Mouse (Mus musculus): Measurements from ENCODE around the gene Rcsd1. TPM values are rescaled to one million over a fixed set of nuclear protein-coding genes. Genes with fewer than 3 reads are reported as not detected.
A peak's percentile ranks its signal among the peaks of the same experiment; 100 is the strongest.

The Rcsd1 gene
- polyA plus RNA-seq, 1 experiment from 2014 or later: 47.8 TPM

DNA sequence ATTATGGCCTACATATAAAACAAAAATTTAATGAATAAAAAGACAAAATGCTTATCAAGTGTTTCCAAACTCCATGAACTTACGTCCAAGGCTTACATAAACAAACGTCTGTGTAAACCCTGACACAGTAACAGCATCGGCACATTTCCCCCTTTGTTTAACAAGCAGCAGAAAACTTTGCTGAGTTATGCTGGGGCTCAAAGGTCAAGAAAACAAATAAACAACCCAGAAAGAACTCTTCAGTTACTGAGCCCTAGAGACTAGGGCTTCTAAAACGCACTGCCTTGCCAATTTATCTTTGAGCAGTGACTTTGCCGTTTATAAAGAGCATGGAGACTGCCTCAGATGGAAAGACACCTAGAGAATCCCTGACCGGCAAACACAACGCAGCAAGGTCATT is 92.9 kb downstream of the Rcsd1 start:
- WGBS: 13% methylated on average over 7 of the region's 7 CpGs

DNA sequence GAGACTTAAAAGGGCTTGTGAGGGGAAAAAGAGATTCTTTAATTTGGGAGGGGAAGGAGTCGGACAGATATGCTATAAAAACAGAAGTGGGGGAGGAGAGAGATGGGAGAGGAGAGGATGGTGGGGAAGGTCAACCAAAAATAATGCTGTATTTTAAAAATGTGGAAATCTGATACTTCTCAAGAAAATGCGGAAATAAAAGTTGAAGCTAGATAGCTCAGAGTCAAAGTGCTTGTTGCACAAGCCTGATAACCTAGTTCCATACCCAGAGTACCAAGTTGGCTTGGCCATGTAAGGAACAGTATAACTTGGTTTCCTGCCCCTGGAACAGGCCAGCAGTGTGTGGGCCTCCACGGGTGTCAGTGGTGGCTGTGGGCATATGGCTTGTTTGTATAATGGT is 94.8 kb downstream of the Rcsd1 start:
- H3K27me3 ChIP-seq (ENCODE audit: control insufficient read depth, insufficient read depth, low read depth, low read length): no peaks in the 10 kb centered on the region
- no peak for ATAC-seq (ENCODE audit: low read depth)
- H3K9ac ChIP-seq (ENCODE audit: low read length): no peak overlapping the region
- peaks cover 9% of the 10 kb centered on the region; the same call in 1 of the 2 replicates for H3K36me3 ChIP-seq (ENCODE audit: control insufficient read depth, insufficient read depth, low read length)
- no peaks in the 10 kb centered on the region; the same call in 1 of the 2 replicates for H3K9me3 ChIP-seq (ENCODE audit: control insufficient read depth, low read length)
- H3K4me3 ChIP-seq (ENCODE audit: low read length): no peak overlapping the region
- H3K4me2 ChIP-seq (ENCODE audit: low read depth, low read length): no peak overlapping the region
- H3K27ac ChIP-seq (ENCODE audit: low read length): no peak overlapping the region
- peaks cover 37% of the 10 kb centered on the region for H3K4me1 ChIP-seq (replicated peaks; ENCODE audit: control insufficient read depth, insufficient read depth, low read length)
- 94% methylated on average over 3 of the region's 3 CpGs for WGBS

More for the DNA sequence above, 92.9 kb downstream of the Rcsd1 start:
- Histone ChIP-seq H3K27ac (ENCODE audit: low read length) (peak overlapping the region; percentile 88), H3K36me3 (ENCODE audit: control insufficient read depth, insufficient read depth, low read length) (peaks cover 9% of the 10 kb centered on the region; the same call in 1 of the 2 replicates), H3K9me3 (ENCODE audit: control insufficient read depth, low read length) (no peaks in the 10 kb centered on the region; the same call in 1 of the 2 replicates), H3K9ac (ENCODE audit: low read length) (no peak overlapping the region), H3K4me2 (ENCODE audit: low read depth, low read length) (peak overlapping the region; percentile 10; the same call in 1 of the 2 replicates), H3K4me1 (replicated peaks; ENCODE audit: control insufficient read depth, insufficient read depth, low read length) (peaks cover 26% of the 10 kb centered on the region), H3K27me3 (ENCODE audit: control insufficient read depth, insufficient read depth, low read depth, low read length) (no peaks in the 10 kb centered on the region), H3K4me3 (ENCODE audit: low read length) (no peak overlapping the region)
- ATAC-seq (ENCODE audit: low read depth): peak; percentile 51

DNA sequence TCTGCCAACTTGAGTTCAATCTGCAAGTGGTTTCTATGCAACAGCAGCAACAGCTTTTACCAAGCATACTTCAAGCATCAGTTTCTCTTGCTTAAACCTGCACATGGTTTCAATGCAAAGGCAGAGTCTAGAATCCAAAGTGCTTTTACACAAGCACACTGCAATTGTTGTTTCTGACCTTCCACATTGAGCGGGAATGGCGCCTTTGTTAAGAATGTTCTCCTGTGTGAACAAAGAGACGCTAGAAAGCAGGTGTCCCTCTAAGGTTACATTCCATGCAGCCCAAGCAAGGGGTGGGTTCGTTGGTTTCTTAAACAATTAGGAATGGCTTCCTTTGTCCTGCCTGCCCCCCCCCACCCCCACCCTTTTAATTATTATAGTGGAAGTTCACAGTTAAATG is 95.6 kb downstream of the Rcsd1 start:
- no peak overlapping the region for H3K9ac ChIP-seq (ENCODE audit: low read length)
- peaks cover 9% of the 10 kb centered on the region; the same call in 1 of the 2 replicates for H3K36me3 ChIP-seq (ENCODE audit: control insufficient read depth, insufficient read depth, low read length)
- H3K27me3 ChIP-seq (ENCODE audit: control insufficient read depth, insufficient read depth, low read depth, low read length): no peaks in the 10 kb centered on the region
- 67% methylated on average over 4 of the region's 4 CpGs for WGBS
- H3K4me3 ChIP-seq (ENCODE audit: low read length): no peak overlapping the region
- no peaks in the 10 kb centered on the region; the same call in 1 of the 2 replicates for H3K9me3 ChIP-seq (ENCODE audit: control insufficient read depth, low read length)
- no peak overlapping the region for H3K27ac ChIP-seq (ENCODE audit: low read length)
- no peak for ATAC-seq (ENCODE audit: low read depth)
- H3K4me2 ChIP-seq (ENCODE audit: low read depth, low read length): no peak overlapping the region
- peaks cover 43% of the 10 kb centered on the region for H3K4me1 ChIP-seq (replicated peaks; ENCODE audit: control insufficient read depth, insufficient read depth, low read length)

DNA sequence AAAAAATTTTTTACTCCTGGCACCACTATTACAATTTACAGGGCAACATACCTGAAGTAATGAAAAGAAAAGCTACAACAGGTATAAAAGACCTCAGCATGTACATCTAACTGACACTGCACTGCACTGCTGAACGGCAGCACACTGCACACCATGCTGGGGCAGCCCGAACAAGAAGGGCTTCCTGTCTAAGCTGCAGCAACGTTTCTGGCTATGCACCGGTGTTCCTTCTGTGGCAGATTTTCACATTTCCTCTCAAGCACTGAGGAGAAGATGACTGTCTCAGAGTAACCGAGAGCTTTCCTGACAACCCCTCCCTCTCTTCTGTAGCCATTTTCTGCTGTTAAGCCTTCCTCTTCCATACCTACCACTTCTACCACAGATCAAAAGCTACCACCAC is 96.8 kb downstream of the Rcsd1 start:
- ATAC-seq (ENCODE audit: low read depth): no peak
- WGBS: 56% methylated on average over 5 of the region's 5 CpGs
- Histone ChIP-seq H3K27ac (ENCODE audit: low read length) (no peak overlapping the region), H3K9ac (ENCODE audit: low read length) (no peak overlapping the region), H3K4me1 (replicated peaks; ENCODE audit: control insufficient read depth, insufficient read depth, low read length) (peaks cover 37% of the 10 kb centered on the region), H3K4me2 (ENCODE audit: low read depth, low read length) (no peak overlapping the region), H3K9me3 (ENCODE audit: control insufficient read depth, low read length) (no peaks in the 10 kb centered on the region; the same call in 1 of the 2 replicates), H3K36me3 (ENCODE audit: control insufficient read depth, insufficient read depth, low read length) (peaks cover 13% of the 10 kb centered on the region), H3K27me3 (ENCODE audit: control insufficient read depth, insufficient read depth, low read depth, low read length) (no peaks in the 10 kb centered on the region), H3K4me3 (ENCODE audit: low read length) (no peak overlapping the region)

DNA sequence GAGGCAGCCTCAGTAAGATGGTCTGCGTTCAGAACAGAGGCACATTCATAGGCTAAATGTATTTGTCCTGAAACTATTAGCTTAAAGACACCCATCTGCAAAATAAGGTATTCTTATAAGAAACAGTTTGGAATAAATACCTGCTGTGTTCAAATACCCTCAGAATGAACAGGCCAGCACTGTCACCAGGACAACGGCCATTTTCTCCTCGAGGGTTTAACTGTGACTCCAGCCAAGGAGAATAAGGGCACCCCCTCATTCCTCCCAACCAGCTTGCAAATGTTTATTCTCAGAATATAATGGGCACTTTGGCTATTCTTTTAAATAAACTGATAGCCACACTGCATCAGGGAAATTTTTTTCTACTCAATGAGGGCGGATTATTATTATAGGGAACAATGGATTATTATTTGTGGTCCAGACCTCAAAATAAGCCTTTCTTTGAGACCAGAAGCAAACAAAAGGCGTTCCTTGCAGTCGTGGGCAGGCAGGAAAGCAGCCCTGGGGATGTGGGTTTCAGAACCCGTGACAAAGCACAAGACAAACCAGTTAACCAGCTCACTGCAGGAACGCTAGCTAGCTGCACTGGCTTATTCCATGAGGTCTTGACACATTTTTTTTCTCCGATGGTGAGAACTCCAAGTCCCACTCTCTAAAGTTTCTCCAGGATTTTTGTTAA is 99.1 kb downstream of the Rcsd1 start:
- WGBS: 46% methylated on average over 9 of the region's 9 CpGs

DNA sequence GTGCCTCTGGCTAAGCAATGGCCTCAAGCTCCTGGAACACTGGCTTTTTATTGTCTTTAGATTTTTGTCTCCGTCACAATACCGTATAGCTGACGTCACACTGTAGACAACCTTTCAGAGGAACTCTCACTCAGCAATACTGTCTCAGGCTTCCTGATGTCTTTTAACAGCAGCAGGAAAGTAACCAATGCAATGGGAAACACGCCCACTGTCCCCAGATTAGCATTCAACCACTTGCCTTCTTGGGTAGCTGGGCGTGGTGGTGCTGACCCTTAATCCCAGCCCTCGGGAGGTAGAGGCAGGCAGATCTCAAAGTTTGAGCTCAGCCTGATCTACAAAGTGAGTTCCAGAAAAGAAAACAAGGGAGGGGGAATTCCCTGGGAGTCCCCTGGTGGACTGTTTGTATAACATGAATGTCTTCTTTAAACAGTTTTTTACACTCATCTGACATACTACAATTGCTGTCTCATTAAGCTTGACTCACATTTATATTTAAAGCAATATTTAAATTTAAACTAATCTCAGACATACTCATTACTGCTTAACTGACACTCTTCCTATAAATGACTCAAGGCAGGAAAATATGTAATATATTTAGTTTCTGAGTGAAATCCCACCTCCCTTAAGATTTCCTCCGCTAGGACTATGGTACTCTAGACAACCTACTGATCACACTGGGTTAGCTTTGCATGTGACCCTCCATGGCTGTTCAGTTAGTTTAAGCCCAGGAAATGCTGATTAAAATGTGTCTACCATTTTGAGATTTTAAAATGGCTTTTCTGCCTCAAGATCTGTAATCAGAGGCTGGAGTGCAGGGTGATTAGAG is 99.8 kb downstream of the Rcsd1 start:
- H3K4me3 ChIP-seq (ENCODE audit: low read length): no peak overlapping the region
- no peaks in the 10 kb centered on the region for H3K27me3 ChIP-seq (ENCODE audit: control insufficient read depth, insufficient read depth, low read depth, low read length)
- peaks cover 20% of the 10 kb centered on the region for H3K36me3 ChIP-seq (ENCODE audit: control insufficient read depth, insufficient read depth, low read length)
- H3K9ac ChIP-seq (ENCODE audit: low read length): no peak overlapping the region
- H3K9me3 ChIP-seq (ENCODE audit: control insufficient read depth, low read length): no peaks in the 10 kb centered on the region
- peaks cover 19% of the 10 kb centered on the region for H3K4me1 ChIP-seq (replicated peaks; ENCODE audit: control insufficient read depth, insufficient read depth, low read length)
- WGBS: 52% methylated on average over 7 of the region's 7 CpGs
- H3K27ac ChIP-seq (ENCODE audit: low read length): peak overlapping the region; percentile 18; the same call in 1 of the 2 replicates
- H3K4me2 ChIP-seq (ENCODE audit: low read depth, low read length): no peak overlapping the region
- ATAC-seq (ENCODE audit: low read depth): 0 out of 2 replicates have a peak, but pooled peaks have one; percentile 26

More for the DNA sequence above, 99.1 kb downstream of the Rcsd1 start:
- Histone ChIP-seq H3K4me1 (replicated peaks; ENCODE audit: control insufficient read depth, insufficient read depth, low read length) (peaks cover 19% of the 10 kb centered on the region), H3K36me3 (ENCODE audit: control insufficient read depth, insufficient read depth, low read length) (peaks cover 19% of the 10 kb centered on the region), H3K9ac (ENCODE audit: low read length) (no peak overlapping the region; the same call in 1 of the 2 replicates), H3K4me2 (ENCODE audit: low read depth, low read length) (no peak overlapping the region), H3K4me3 (ENCODE audit: low read length) (no peak overlapping the region), H3K27ac (ENCODE audit: low read length) (peak overlapping the region; percentile 57), H3K9me3 (ENCODE audit: control insufficient read depth, low read length) (no peaks in the 10 kb centered on the region; the same call in 1 of the 2 replicates), H3K27me3 (ENCODE audit: control insufficient read depth, insufficient read depth, low read depth, low read length) (no peaks in the 10 kb centered on the region)
- ATAC-seq (ENCODE audit: low read depth): no peak

DNA sequence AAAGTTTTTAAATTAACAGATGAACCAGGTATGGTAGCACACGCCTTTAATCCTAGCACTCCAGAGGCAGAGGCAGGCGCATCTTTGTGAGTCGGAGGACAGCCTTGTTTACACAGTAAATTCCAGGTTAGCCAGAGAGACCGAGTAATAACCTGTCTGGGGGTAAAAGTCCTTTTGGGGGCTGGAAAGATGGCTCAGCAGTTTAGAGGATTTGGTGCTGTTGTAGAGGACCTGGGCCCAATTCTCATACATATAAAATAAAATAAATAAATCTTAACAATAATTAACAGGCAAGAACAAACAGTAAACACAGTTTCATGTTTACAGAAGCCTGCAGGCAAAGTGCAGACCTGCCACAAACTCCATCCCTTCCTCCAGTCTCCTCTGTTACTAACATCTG is 100.7 kb downstream of the Rcsd1 start:
- no peak overlapping the region for H3K9ac ChIP-seq (ENCODE audit: low read length)
- ATAC-seq (ENCODE audit: low read depth): 0 out of 2 replicates have a peak, but pooled peaks have one; percentile 6
- peaks cover 27% of the 10 kb centered on the region for H3K36me3 ChIP-seq (ENCODE audit: control insufficient read depth, insufficient read depth, low read length)
- peak overlapping the region; percentile 18; the same call in 1 of the 2 replicates for H3K27ac ChIP-seq (ENCODE audit: low read length)
- peaks cover 21% of the 10 kb centered on the region for H3K4me1 ChIP-seq (replicated peaks; ENCODE audit: control insufficient read depth, insufficient read depth, low read length)
- no peaks in the 10 kb centered on the region for H3K27me3 ChIP-seq (ENCODE audit: control insufficient read depth, insufficient read depth, low read depth, low read length)
- no peak overlapping the region for H3K4me3 ChIP-seq (ENCODE audit: low read length)
- WGBS: 55% methylated on average over 4 of the region's 4 CpGs
- no peaks in the 10 kb centered on the region for H3K9me3 ChIP-seq (ENCODE audit: control insufficient read depth, low read length)
- H3K4me2 ChIP-seq (ENCODE audit: low read depth, low read length): no peak overlapping the region

DNA sequence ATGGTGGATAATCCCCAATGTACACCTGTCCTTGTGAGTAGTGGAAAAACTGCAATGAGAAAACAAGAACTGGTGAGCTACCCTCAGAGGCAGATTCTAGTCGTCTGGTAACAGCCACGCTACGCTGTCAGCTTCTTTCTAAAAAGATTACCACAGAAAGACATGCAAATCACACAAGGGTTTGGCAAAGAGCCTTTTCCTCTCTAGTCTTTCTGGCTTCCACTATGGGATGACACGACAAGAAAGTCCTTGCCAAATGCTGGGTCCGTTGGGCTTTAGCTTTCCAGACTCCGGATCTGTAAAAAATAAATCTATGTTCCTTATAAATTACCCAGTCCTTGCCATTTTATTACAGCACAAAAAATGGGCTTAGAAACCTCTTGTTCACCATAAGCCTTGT is 103.8 kb downstream of the Rcsd1 start:
- peaks cover 39% of the 10 kb centered on the region for H3K36me3 ChIP-seq (ENCODE audit: control insufficient read depth, insufficient read depth, low read length)
- no peak overlapping the region for H3K4me2 ChIP-seq (ENCODE audit: low read depth, low read length)
- no peaks in the 10 kb centered on the region for H3K27me3 ChIP-seq (ENCODE audit: control insufficient read depth, insufficient read depth, low read depth, low read length)
- no peaks in the 10 kb centered on the region for H3K9me3 ChIP-seq (ENCODE audit: control insufficient read depth, low read length)
- H3K4me3 ChIP-seq (ENCODE audit: low read length): no peak overlapping the region
- WGBS: 60% methylated on average over 6 of the region's 6 CpGs
- ATAC-seq (ENCODE audit: low read depth): no peak
- peaks cover 23% of the 10 kb centered on the region for H3K4me1 ChIP-seq (replicated peaks; ENCODE audit: control insufficient read depth, insufficient read depth, low read length)
- H3K9ac ChIP-seq (ENCODE audit: low read length): no peak overlapping the region
- 0 out of 2 replicates have a peak overlapping the region, but pooled peaks have one; percentile 10 for H3K27ac ChIP-seq (ENCODE audit: low read length)

DNA sequence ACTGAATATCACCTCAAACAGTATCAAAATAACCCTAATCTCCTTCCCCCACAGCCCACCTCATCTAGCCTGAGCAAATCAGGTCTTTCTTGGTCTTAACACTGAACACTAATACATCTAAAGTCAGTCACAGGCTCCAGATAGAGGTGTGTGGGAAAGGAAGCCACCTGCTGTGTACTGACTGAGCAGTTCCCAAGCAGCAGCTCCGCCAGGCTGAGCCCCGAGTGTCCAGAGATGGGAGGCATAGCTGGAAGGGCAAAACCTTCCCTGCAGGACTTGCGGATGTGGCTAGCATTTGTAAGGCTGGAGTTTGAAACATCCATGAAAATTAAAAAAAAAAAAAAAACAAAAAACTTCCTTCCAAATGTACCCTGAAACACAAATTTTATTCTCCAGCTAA is 104.4 kb downstream of the Rcsd1 start:
- Histone ChIP-seq H3K4me1 (replicated peaks; ENCODE audit: control insufficient read depth, insufficient read depth, low read length) (peaks cover 17% of the 10 kb centered on the region), H3K4me2 (ENCODE audit: low read depth, low read length) (no peak overlapping the region), H3K9ac (ENCODE audit: low read length) (no peak overlapping the region), H3K4me3 (ENCODE audit: low read length) (no peak overlapping the region), H3K27ac (ENCODE audit: low read length) (no peak overlapping the region), H3K36me3 (ENCODE audit: control insufficient read depth, insufficient read depth, low read length) (peaks cover 39% of the 10 kb centered on the region), H3K9me3 (ENCODE audit: control insufficient read depth, low read length) (no peaks in the 10 kb centered on the region), H3K27me3 (ENCODE audit: control insufficient read depth, insufficient read depth, low read depth, low read length) (no peaks in the 10 kb centered on the region)
- WGBS: 81% methylated on average over 3 of the region's 3 CpGs
- no peak for ATAC-seq (ENCODE audit: low read depth)
